Mouse (Mus musculus) heart, postnatal 0 days (tissue): Measurements from ENCODE around the gene Cyp4a29. TPM values are rescaled to one million over a fixed set of nuclear protein-coding genes. Genes with fewer than 3 reads are reported as not detected.
"Not testable (repeated sequence)": the region's sequence is repeated elsewhere in the genome, so short reads cannot be mapped to it uniquely, and the experiment has no call there.

Experiments
- ATAC-seq: fragments of 200-750 bp; cut with Nextera tagmentation; 2 replicates; pipeline ENCODE4 v1.8.0; 2017; ENCODE audit warnings: low read depth, moderate number of reproducible peaks, moderate library complexity; ENCODE audit not compliant: insufficient read depth
- DNase-seq: peaks from one replicate; pipeline ENCODE4 v3.0.0-alpha.2; 2016; ENCODE audit warnings: low spot score
- H3K27ac ChIP-seq: fragments of 300-500 bp; sonication (generic); 2 replicates; pipeline ENCODE4 v1.5.1; 2014; ENCODE audit warnings: low read depth, mild to moderate bottlenecking
- H3K27me3 ChIP-seq: fragments of 300-500 bp; sonication (generic); 2 replicates; pipeline ENCODE4 v1.6.1; 2014; ENCODE audit warnings: low read length, mixed read lengths; ENCODE audit not compliant: control insufficient read depth, insufficient read depth
- H3K36me3 ChIP-seq: fragments of 300-500 bp; sonication (generic); replicated peaks from 2 replicates; pipeline ENCODE4 v1.6.1; 2014; ENCODE audit warnings: low read length, mixed read lengths; ENCODE audit not compliant: control insufficient read depth, insufficient read depth
- H3K4me1 ChIP-seq: fragments of 300-500 bp; sonication (generic); 2 replicates; pipeline ENCODE4 v1.6.1; 2014; ENCODE audit warnings: antibody characterized with exemption; ENCODE audit not compliant: control insufficient read depth, insufficient read depth
- H3K4me2 ChIP-seq: fragments of 300-500 bp; sonication (generic); 2 replicates; pipeline ENCODE4 v1.6.1; 2014; ENCODE audit warnings: low read depth, mild to moderate bottlenecking, low read length, moderate library complexity
- H3K4me3 ChIP-seq: fragments of 300-500 bp; sonication (generic); 2 replicates; pipeline ENCODE4 v1.5.1; 2014; ENCODE audit warnings: low read depth, low read length
- H3K9ac ChIP-seq: fragments of 300-500 bp; sonication (generic); replicated peaks from 2 replicates; pipeline ENCODE4 v1.6.1; 2014; ENCODE audit warnings: low read depth, low read length, mixed read lengths
- H3K9me3 ChIP-seq: fragments of 300-500 bp; sonication (generic); replicated peaks from 2 replicates; pipeline ENCODE4 v1.6.1; 2016; ENCODE audit warnings: low read length; ENCODE audit not compliant: control insufficient read depth
- CTCF ChIP-seq: IDR thresholded peaks from 2 replicates; pipeline ENCODE4 v1.5.1; 2016; ENCODE audit warnings: antibody characterized with exemption, control low read depth, low read depth
- EP300 ChIP-seq: IDR thresholded peaks from 2 replicates; pipeline ENCODE4 v1.6.1; 2016; ENCODE audit warnings: antibody characterized with exemption, low read depth
- WGBS: fragments of 180-500 bp; shearing (Covaris S2); extraction: QIAGEN DNeasy Blood & Tissue Kit; methylation state at CpG from one replicate; pipeline ENCODE4 v1.1.7; 2014; 5-methylcytosine and 5-hydroxymethylcytosine counted together
- polyA plus RNA-seq: library from polyadenylated mRNA; unstranded; fragments of >200 nt; fragmentation: Nextera tagmentation; extraction: Ambion mirVana; gene quantifications from 2 replicates; pipeline ENCODE4 v1.2.1, GENCODE M21; 2015
- total RNA-seq: library from RNA; depleted of rRNA; stranded (reverse); fragments of >200 nt; gene quantifications from 2 replicates; pipeline ENCODE4 v1.2.3, GENCODE M21; 2014; ENCODE audit warnings: low replicate concordance; rRNA removed

The Cyp4a29 gene
- total RNA-seq (not detected in 2 replicates), polyA plus RNA-seq (not detected in 2 replicates)

- no peak for TF ChIP-seq EP300
- TF ChIP-seq CTCF, result no peak
- Histone ChIP-seq H3K36me3 (no peaks in the 10 kb centered on the region), H3K9ac (no peak within 1 kb of the TSS), H3K4me3 (no peak within 1 kb of the TSS), H3K4me1 (no peaks in the 10 kb centered on the region), H3K27ac (no peak within 1 kb of the TSS), H3K9me3 (no peaks in the 10 kb centered on the region), H3K4me2 (no peak within 1 kb of the TSS), H3K27me3 (no peaks in the 10 kb centered on the region)
- no peak for DNase-seq
- 66% methylated on average over 3 of the region's 3 CpGs for WGBS
- no peak for ATAC-seq
Observed at GRCm38 (mm10) chr4:115241784-115242183, at the start of gene Cyp4a29. Gene Cyp4a29 (plus strand): TSS chr4:115242084.

GRCm38 (mm10) chr4:115232901-115233300 lies 9.0 kb upstream of the Cyp4a29 start:
- not testable (repeated sequence) for H3K9me3 ChIP-seq, H3K4me1 ChIP-seq, H3K27me3 ChIP-seq, ATAC-seq, H3K9ac ChIP-seq, H3K36me3 ChIP-seq, H3K4me2 ChIP-seq, DNase-seq, H3K4me3 ChIP-seq, H3K27ac ChIP-seq
- 71% methylated on average over 2 of the region's 2 CpGs for WGBS

- H3K9ac ChIP-seq, result no peak overlapping the region
- H3K9me3 ChIP-seq, result no peaks in the 10 kb centered on the region
- WGBS, result 36% methylated on average over 1 of the region's 1 CpGs
- no peak overlapping the region for H3K4me3 ChIP-seq
- H3K4me2 ChIP-seq, result no peak overlapping the region
- no peak for TF ChIP-seq EP300
- no peak for TF ChIP-seq CTCF
- no peak for ATAC-seq
- no peak overlapping the region for H3K27ac ChIP-seq
- no peak for DNase-seq
- no peaks in the 10 kb centered on the region for H3K27me3 ChIP-seq
- H3K36me3 ChIP-seq, result no peaks in the 10 kb centered on the region
- no peaks in the 10 kb centered on the region for H3K4me1 ChIP-seq
Observed at GRCm38 (mm10) chr4:115236462-115237096, 5.3 kb upstream of the Cyp4a29 start.

- not testable (repeated sequence) for H3K4me2 ChIP-seq, H3K36me3 ChIP-seq, H3K9me3 ChIP-seq, DNase-seq, H3K9ac ChIP-seq, H3K27ac ChIP-seq, ATAC-seq, H3K4me3 ChIP-seq, H3K4me1 ChIP-seq, H3K27me3 ChIP-seq
- 66% methylated on average over 3 of the region's 4 CpGs for WGBS
Observed at GRCm38 (mm10) chr4:115264687-115265569, 23.0 kb downstream of the Cyp4a29 start.

GRCm38 (mm10) chr4:115278215-115278982 lies 36.5 kb downstream of the Cyp4a29 start:
- H3K27ac ChIP-seq, ATAC-seq, H3K4me3 ChIP-seq, DNase-seq, H3K36me3 ChIP-seq, H3K27me3 ChIP-seq, H3K9ac ChIP-seq, H3K9me3 ChIP-seq, H3K4me2 ChIP-seq, H3K4me1 ChIP-seq: not testable (repeated sequence)
- 85% methylated on average over 2 of the region's 3 CpGs for WGBS
